Mouse (Mus musculus): ENCODE results near the gene Nup160. TPM values are rescaled to one million over a fixed set of nuclear protein-coding genes. Genes with fewer than 3 reads are reported as not detected.

The Nup160 gene
- polyA plus RNA-seq, 1 experiment, result 22.7 TPM

DNA sequence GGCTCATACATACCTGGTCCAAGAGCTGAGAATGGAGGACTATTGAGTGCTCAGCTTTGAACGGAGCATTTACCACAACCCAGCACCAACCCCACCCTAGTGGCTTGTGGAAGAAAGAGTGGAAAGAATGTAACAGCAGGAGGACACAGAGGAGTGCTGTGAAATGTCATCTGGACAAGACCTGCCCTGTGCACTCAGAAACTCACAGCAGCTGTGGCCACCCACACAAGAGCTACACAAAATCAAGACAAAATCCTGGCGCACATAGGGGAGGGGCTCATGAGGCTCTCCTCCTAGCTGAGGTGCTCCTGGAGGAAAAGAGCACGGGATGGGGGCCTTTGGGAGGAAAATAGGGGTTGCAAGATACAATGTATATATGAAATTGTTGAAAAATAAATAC, 17.4 kb upstream of the Nup160 start:
- 70% methylated on average over 3 of the region's 3 CpGs for WGBS
- DNase-seq, result no peak
- H3K27ac ChIP-seq (ENCODE audit: control insufficient read depth, insufficient read depth, low read length), result no peak overlapping the region
- no peaks in the 10 kb centered on the region for H3K36me3 ChIP-seq (ENCODE audit: control insufficient read depth, insufficient read depth, low read length)
- peaks cover 5% of the 10 kb centered on the region for H3K4me1 ChIP-seq (replicated peaks; ENCODE audit: control insufficient read depth, insufficient read depth, low read length)
- no peaks in the 10 kb centered on the region for H3K27me3 ChIP-seq (ENCODE audit: control insufficient read depth, insufficient read depth, low read length)
- H3K4me3 ChIP-seq (ENCODE audit: control insufficient read depth, insufficient read depth, low read length), result no peak overlapping the region
- no peak for TF ChIP-seq POLR2A (IDR thresholded peaks at IDR 0.05; ENCODE audit: control insufficient read depth, extremely low read depth, insufficient read depth, low read length, poor library complexity)

DNA sequence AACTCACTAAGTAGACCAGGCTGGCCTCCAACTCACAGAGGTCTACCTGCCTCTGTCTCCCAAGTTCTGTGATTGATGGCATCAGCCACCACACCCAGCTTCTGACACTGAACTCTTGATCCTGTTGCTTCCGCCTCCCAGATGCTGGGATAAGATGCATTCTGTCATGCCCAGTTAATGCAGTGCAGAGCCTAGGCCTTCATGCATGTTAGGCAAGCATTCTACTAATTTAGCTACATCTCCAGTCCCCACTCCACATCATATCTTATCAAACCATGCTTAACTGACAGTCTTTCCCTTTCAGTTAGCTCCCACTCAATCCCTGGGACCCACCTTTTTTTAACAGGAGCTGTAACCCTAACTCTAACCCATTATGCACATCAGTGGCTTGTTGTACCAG, 16.1 kb upstream of the Nup160 start:
- peaks cover 5% of the 10 kb centered on the region for H3K4me1 ChIP-seq (replicated peaks; ENCODE audit: control insufficient read depth, insufficient read depth, low read length)
- no peak overlapping the region for H3K27ac ChIP-seq (ENCODE audit: control insufficient read depth, insufficient read depth, low read length)
- H3K36me3 ChIP-seq (ENCODE audit: control insufficient read depth, insufficient read depth, low read length), result no peaks in the 10 kb centered on the region
- no peak overlapping the region for H3K4me3 ChIP-seq (ENCODE audit: control insufficient read depth, insufficient read depth, low read length)
- 96% methylated on average over 1 of the region's 1 CpGs for WGBS
- H3K27me3 ChIP-seq (ENCODE audit: control insufficient read depth, insufficient read depth, low read length), result no peaks in the 10 kb centered on the region
- no peak for TF ChIP-seq CTCF (IDR thresholded peaks at IDR 0.05; ENCODE audit: borderline replicate concordance, control insufficient read depth, extremely low read depth, insufficient read depth, low read length, poor library complexity)
- TF ChIP-seq POLR2A (IDR thresholded peaks at IDR 0.05; ENCODE audit: control insufficient read depth, extremely low read depth, insufficient read depth, low read length, poor library complexity), result no peak
- no peak for DNase-seq

DNA sequence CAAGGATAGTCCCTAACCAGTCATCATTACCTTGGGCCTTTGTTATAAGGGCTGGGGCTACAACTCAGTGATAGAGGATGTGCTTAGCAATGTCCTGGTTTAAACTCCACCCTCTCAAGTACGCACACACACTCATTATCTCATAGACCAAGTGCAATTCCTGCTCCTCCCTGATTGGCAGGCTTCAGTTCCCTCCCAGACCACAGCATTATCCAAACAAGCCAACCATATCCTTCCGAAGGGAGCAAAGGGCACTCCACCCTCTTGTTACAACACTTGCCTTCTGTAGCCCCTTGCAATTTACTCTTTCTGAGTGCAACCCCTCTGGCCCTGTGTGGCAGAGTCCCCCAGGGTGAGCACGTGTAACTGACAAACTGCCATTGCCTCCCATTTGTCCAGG, 15.6 kb upstream of the Nup160 start:
- Histone ChIP-seq H3K27ac (ENCODE audit: control insufficient read depth, insufficient read depth, low read length) (no peak overlapping the region), H3K4me1 (replicated peaks; ENCODE audit: control insufficient read depth, insufficient read depth, low read length) (peaks cover 5% of the 10 kb centered on the region), H3K36me3 (ENCODE audit: control insufficient read depth, insufficient read depth, low read length) (no peaks in the 10 kb centered on the region), H3K27me3 (ENCODE audit: control insufficient read depth, insufficient read depth, low read length) (no peaks in the 10 kb centered on the region), H3K4me3 (ENCODE audit: control insufficient read depth, insufficient read depth, low read length) (no peak overlapping the region)
- WGBS, result 14% methylated on average over 3 of the region's 3 CpGs
- DNase-seq, result no peak
- no peak for TF ChIP-seq POLR2A (IDR thresholded peaks at IDR 0.05; ENCODE audit: control insufficient read depth, extremely low read depth, insufficient read depth, low read length, poor library complexity)
- TF ChIP-seq CTCF (IDR thresholded peaks at IDR 0.05; ENCODE audit: borderline replicate concordance, control insufficient read depth, extremely low read depth, insufficient read depth, low read length, poor library complexity), result no peak

DNA sequence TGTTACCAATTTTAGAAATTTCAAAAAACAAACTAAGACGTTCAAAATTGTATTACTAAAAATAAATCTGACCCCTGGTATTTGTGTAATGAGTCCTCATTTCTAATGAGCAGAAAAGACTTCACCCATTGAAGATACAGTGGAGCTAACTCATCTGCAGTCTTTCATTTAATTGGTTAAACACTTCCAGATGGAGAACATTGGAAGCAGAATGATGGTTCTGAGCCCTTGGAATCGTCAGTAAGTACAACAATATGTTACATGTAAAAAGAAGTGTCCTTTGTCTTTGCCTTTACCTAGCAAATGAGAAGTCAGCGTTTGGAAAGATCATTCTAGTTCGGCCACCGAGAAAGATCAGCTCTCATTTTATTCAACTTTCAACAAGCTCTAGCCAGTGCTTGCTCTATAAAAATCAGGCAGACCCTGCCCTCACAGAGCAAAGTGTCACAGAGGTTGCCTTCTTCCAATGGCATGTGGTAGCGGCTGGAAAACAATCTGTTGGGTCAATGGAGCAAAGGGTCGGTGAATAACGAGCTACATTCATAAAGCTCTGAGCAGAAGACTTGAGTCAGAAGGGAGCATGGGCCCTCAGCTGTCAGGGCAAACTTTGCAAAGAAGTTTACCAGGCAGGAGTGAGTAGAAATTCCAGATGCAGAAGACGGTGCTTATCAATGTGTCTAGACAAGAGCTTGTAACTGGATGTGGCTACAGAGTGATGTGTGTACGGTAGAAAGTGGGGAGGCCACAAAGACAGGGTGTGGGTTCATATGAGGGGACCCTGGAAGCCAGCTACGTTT, 10.2 kb upstream of the Nup160 start:
- Histone ChIP-seq H3K4me1 (replicated peaks; ENCODE audit: control insufficient read depth, insufficient read depth, low read length) (peaks cover 10% of the 10 kb centered on the region), H3K36me3 (ENCODE audit: control insufficient read depth, insufficient read depth, low read length) (no peaks in the 10 kb centered on the region), H3K27ac (ENCODE audit: control insufficient read depth, insufficient read depth, low read length) (no peak overlapping the region), H3K27me3 (ENCODE audit: control insufficient read depth, insufficient read depth, low read length) (no peaks in the 10 kb centered on the region), H3K4me3 (ENCODE audit: control insufficient read depth, insufficient read depth, low read length) (no peak overlapping the region)
- DNase-seq, result no peak
- WGBS, result 62% methylated on average over 11 of the region's 11 CpGs
- TF ChIP-seq POLR2A (IDR thresholded peaks at IDR 0.05; ENCODE audit: control insufficient read depth, extremely low read depth, insufficient read depth, low read length, poor library complexity) (no peak), CTCF (IDR thresholded peaks at IDR 0.05; ENCODE audit: borderline replicate concordance, control insufficient read depth, extremely low read depth, insufficient read depth, low read length, poor library complexity) (no peak)

DNA sequence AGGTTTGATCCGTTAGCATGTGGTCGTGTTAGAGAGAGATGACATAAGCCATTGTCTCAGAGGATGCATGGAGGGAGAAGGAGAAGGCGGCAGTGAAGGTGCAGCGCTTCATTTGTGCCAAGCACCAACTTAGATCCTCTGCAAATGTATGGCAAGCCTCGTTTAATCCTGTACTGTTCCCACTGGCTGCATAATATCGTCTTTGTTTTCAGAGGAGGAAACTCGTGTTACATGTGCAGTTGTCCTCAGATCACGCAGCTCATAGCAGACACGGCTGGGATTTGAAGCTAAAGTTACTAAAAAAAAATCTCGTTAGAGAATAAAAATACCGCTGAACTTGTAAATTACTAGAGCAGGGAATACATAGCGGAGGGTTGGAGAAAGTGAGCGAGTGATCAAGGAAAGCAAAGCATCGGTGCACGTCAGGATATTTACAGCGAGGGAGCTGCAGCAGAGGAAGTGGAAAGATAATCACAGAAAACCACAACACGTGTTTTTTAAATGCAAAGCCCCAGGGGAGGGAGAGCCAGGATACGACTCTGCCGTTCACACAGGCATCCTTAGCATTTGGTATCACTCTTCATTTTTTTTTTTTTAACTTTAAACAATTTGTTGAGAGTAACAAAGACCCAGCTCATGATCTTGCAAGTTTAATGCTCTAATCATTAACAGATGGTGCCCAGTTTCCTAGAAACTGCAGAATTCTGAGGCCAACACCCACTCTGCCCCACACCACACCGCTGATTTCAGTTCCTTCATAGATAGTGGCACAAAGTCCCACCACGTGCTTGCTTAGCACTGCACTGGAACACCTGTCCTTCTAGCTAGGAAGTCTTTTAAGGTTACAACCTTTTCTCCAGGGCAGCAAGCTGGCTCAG, 9.4 kb upstream of the Nup160 start:
- H3K27ac ChIP-seq (ENCODE audit: control insufficient read depth, insufficient read depth, low read length), result no peak overlapping the region
- TF ChIP-seq CTCF (IDR thresholded peaks at IDR 0.05; ENCODE audit: borderline replicate concordance, control insufficient read depth, extremely low read depth, insufficient read depth, low read length, poor library complexity), result no peak
- TF ChIP-seq POLR2A (IDR thresholded peaks at IDR 0.05; ENCODE audit: control insufficient read depth, extremely low read depth, insufficient read depth, low read length, poor library complexity), result no peak
- H3K4me3 ChIP-seq (ENCODE audit: control insufficient read depth, insufficient read depth, low read length), result no peak overlapping the region
- 4% methylated on average over 21 of the region's 21 CpGs for WGBS
- no peaks in the 10 kb centered on the region for H3K27me3 ChIP-seq (ENCODE audit: control insufficient read depth, insufficient read depth, low read length)
- H3K36me3 ChIP-seq (ENCODE audit: control insufficient read depth, insufficient read depth, low read length), result no peaks in the 10 kb centered on the region
- DNase-seq, result peak; percentile 32
- H3K4me1 ChIP-seq (replicated peaks; ENCODE audit: control insufficient read depth, insufficient read depth, low read length), result peaks cover 10% of the 10 kb centered on the region

DNA sequence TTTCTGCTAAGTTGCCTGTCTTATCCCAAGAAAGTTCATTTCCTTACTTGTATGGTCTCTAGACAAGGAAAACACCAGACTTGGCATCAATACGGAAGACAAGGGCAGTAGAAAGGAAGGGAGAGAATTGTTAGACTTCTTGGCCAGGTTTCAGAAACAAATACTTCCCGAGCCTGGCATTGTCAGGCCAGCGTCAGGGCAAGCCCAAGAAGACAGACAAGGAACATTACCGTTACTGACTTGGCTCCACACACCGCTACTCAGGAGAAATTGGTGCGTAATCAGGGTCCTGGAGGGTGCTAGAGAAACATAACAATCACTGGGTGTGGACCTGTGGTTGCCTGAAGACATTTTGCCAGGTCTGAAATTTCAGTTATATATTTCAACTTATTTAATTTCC, 6.7 kb upstream of the Nup160 start:
- TF ChIP-seq CTCF (IDR thresholded peaks at IDR 0.05; ENCODE audit: borderline replicate concordance, control insufficient read depth, extremely low read depth, insufficient read depth, low read length, poor library complexity) (no peak), POLR2A (IDR thresholded peaks at IDR 0.05; ENCODE audit: control insufficient read depth, extremely low read depth, insufficient read depth, low read length, poor library complexity) (no peak)
- H3K4me1 ChIP-seq (replicated peaks; ENCODE audit: control insufficient read depth, insufficient read depth, low read length), result peaks cover 10% of the 10 kb centered on the region
- H3K27me3 ChIP-seq (ENCODE audit: control insufficient read depth, insufficient read depth, low read length), result no peaks in the 10 kb centered on the region
- H3K4me3 ChIP-seq (ENCODE audit: control insufficient read depth, insufficient read depth, low read length), result no peak overlapping the region
- no peak overlapping the region for H3K27ac ChIP-seq (ENCODE audit: control insufficient read depth, insufficient read depth, low read length)
- no peak for DNase-seq
- H3K36me3 ChIP-seq (ENCODE audit: control insufficient read depth, insufficient read depth, low read length), result no peaks in the 10 kb centered on the region
- 96% methylated on average over 6 of the region's 6 CpGs for WGBS
